Mouse (Mus musculus) MEL (cell line): ENCODE results near the gene Rragc. TPM values are rescaled to one million over a fixed set of nuclear protein-coding genes. Genes with fewer than 3 reads are reported as not detected.
A peak's percentile ranks its signal among the peaks of the same experiment; 100 is the strongest.

Experiments used
- DNase-seq: peaks from one replicate; pipeline ENCODE4 v3.0.0; 2011; ENCODE audit warnings: low read depth, low spot score
- H3K27ac ChIP-seq: 2 replicates; pipeline ENCODE4 v1.5.1; 2012; ENCODE audit warnings: low read depth, mild to moderate bottlenecking, control low read depth, low read length, moderate library complexity; ENCODE audit not compliant: control insufficient read depth
- H3K27me3 ChIP-seq, 2 experiments: fragments of 150-350 bp in 1 of 2; sonication (generic) in 1 of 2; 2 replicates each; pipeline ENCODE4 v1.6.1; 2012; ENCODE audit warnings: low read length in 2 of 2, mild to moderate bottlenecking in 2 of 2, improper control_type of control experiment in 1 of 2, moderate library complexity in 1 of 2; ENCODE audit not compliant: insufficient read depth in 2 of 2, control insufficient read depth in 1 of 2
- H3K36me3 ChIP-seq, 2 experiments: 2 replicates each; pipeline ENCODE4 v1.6.1; 2012 to 2014; ENCODE audit warnings: low read length in 2 of 2, improper control_type of control experiment in 1 of 2, inconsistent platforms in 1 of 2, mild to moderate bottlenecking in 1 of 2; ENCODE audit not compliant: insufficient read depth in 2 of 2, control insufficient read depth in 1 of 2
- H3K4me1 ChIP-seq, 2 experiments: fragments of 150-350 bp in 1 of 2; sonication (generic) in 1 of 2; 2 replicates each; pipeline ENCODE4 v1.6.1; 2012; ENCODE audit warnings: low read length in 2 of 2, improper control_type of control experiment in 1 of 2, mild to moderate bottlenecking in 1 of 2; ENCODE audit not compliant: insufficient read depth in 2 of 2, control insufficient read depth in 1 of 2
- H3K4me3 ChIP-seq, 2 experiments: fragments of 150-350 bp in 1 of 2; sonication (generic) in 1 of 2; 2 replicates each; pipeline ENCODE4 v1.5.1; 2012; ENCODE audit warnings: low read depth in 2 of 2, low read length in 2 of 2, mild to moderate bottlenecking in 2 of 2, moderate library complexity in 2 of 2, control low read depth in 1 of 2, improper control_type of control experiment in 1 of 2; ENCODE audit not compliant: control insufficient read depth in 1 of 2, insufficient read depth in 1 of 2
- H3K79me2 ChIP-seq: 2 replicates; pipeline ENCODE4 v1.6.1; 2012; ENCODE audit warnings: mild to moderate bottlenecking, low read length, moderate library complexity; ENCODE audit not compliant: control insufficient read depth, poor library complexity, insufficient read depth
- H3K9ac ChIP-seq: 2 replicates; pipeline ENCODE4 v1.6.1; 2012; ENCODE audit warnings: low read depth, mild to moderate bottlenecking, control low read depth, low read length, moderate library complexity; ENCODE audit not compliant: control insufficient read depth, poor library complexity, severe bottlenecking
- H3K9me3 ChIP-seq: fragments of 150-350 bp; sonication (generic); replicated peaks from 2 replicates; pipeline ENCODE4 v1.6.1; 2012; ENCODE audit warnings: mild to moderate bottlenecking, low read length, improper control_type of control experiment, moderate library complexity; ENCODE audit not compliant: insufficient read depth
- ETS1 ChIP-seq: IDR thresholded peaks from 2 replicates; pipeline ENCODE4 v1.6.1; 2012; ENCODE audit warnings: low read depth, mild to moderate bottlenecking, inconsistent platforms, low read length, improper control_type of control experiment, moderate library complexity
- GABPA ChIP-seq: IDR thresholded peaks from 2 replicates; pipeline ENCODE4 v1.6.1; 2012; ENCODE audit warnings: low read depth, mild to moderate bottlenecking, inconsistent platforms, low read length, improper control_type of control experiment, moderate library complexity
- MAFK ChIP-seq: IDR thresholded peaks from 2 replicates; pipeline ENCODE4 v1.6.1; 2011; ENCODE audit warnings: low read depth, mild to moderate bottlenecking, low read length, improper control_type of control experiment, borderline replicate concordance
- MAZ ChIP-seq: IDR thresholded peaks from 2 replicates; pipeline ENCODE4 v1.6.1; 2012; ENCODE audit warnings: low read depth, mild to moderate bottlenecking, inconsistent platforms, low read length, improper control_type of control experiment
- MXI1 ChIP-seq: IDR thresholded peaks from 2 replicates; pipeline ENCODE4 v1.6.1; 2011; ENCODE audit warnings: mild to moderate bottlenecking, low read depth, low read length, improper control_type of control experiment
- MYC ChIP-seq: IDR thresholded peaks from 2 replicates; pipeline ENCODE4 v1.6.1; 2011; ENCODE audit warnings: low read depth, mild to moderate bottlenecking, low read length, improper control_type of control experiment, moderate library complexity
- NELFE ChIP-seq: IDR thresholded peaks from 2 replicates; pipeline ENCODE4 v1.6.1; 2011; ENCODE audit warnings: low read depth, low read length, improper control_type of control experiment
- SIN3A ChIP-seq: IDR thresholded peaks from 2 replicates; pipeline ENCODE4 v1.6.1; 2012; ENCODE audit warnings: low read length, improper control_type of control experiment, inconsistent platforms
- TAL1 ChIP-seq: IDR thresholded peaks from 2 replicates; pipeline ENCODE4 v1.6.1; 2012; ENCODE audit warnings: mild to moderate bottlenecking, inconsistent platforms, low read length, moderate library complexity, mixed read lengths
- TCF12 ChIP-seq: IDR thresholded peaks from 2 replicates; pipeline ENCODE4 v1.6.1; 2014; ENCODE audit warnings: low read depth, mild to moderate bottlenecking, inconsistent platforms, low read length, improper control_type of control experiment, moderate library complexity
- ZC3H11A ChIP-seq: IDR thresholded peaks from 2 replicates; pipeline ENCODE4 v1.6.1; 2012; ENCODE audit warnings: low read depth, mild to moderate bottlenecking, inconsistent platforms, low read length, improper control_type of control experiment
- ZKSCAN1 ChIP-seq: IDR thresholded peaks from 2 replicates; pipeline ENCODE4 v1.6.1; 2012; ENCODE audit warnings: low read depth, mild to moderate bottlenecking, inconsistent platforms, low read length, improper control_type of control experiment, moderate library complexity
- ZMIZ1 ChIP-seq: IDR thresholded peaks from 2 replicates; pipeline ENCODE4 v1.6.1; 2012; ENCODE audit warnings: low read depth, mild to moderate bottlenecking, inconsistent platforms, low read length, improper control_type of control experiment, moderate library complexity
- polyA plus RNA-seq, 2 experiments: library from polyadenylated mRNA; stranded (reverse) in 1 of 2; unstranded in 1 of 2; fragments of >175 nt in 1 of 2; fragments of >200 nt in 1 of 2; gene quantifications; 2 replicates each; pipeline versions ENCODE4 v1.2.1 to v1.2.4; 2012; ENCODE audit warnings: low replicate concordance in 2 of 2, low read depth in 1 of 2; ENCODE audit not compliant: insufficient read length in 2 of 2, insufficient read depth in 1 of 2, missing spikeins in 1 of 2
- total RNA-seq: library from RNA; depleted of rRNA; stranded (reverse); fragments of 300-350 nt; gene quantifications from 2 replicates; pipeline ENCODE4 v1.2.3, GENCODE M21; 2012

Gene Rragc
- total and polyA plus RNA-seq, 3 experiments = 21.0 to 36.6 TPM; not detected in 1

DNA sequence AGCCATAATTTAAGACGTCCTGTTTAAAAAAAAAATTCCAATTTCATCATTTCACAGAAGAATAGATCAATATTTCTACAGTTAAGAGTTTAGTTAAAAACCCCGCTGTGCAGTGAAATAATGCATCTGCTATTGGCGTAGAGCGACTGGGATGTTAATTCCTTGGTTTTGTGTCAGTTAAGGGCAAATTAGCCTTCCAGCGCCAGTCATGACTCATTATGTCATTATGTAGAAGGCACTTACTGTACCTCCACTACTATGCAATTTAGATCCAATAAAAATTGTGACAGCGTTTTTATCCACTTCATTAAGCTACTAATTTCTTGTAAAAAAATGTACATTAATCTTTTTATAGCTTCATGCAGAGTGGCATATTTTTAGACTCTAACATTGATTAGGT is 31.7 kb downstream of the Rragc start:
- Histone ChIP-seq H3K9me3 (no peaks in the 10 kb centered on the region), H3K27ac (no peak overlapping the region), H3K4me3 (no peak overlapping the region), H3K9ac (no peak overlapping the region), H3K79me2 (no peaks in the 10 kb centered on the region), H3K27me3 (no peaks in the 10 kb centered on the region; a peak in 2 of 4 replicates), H3K36me3 (no peaks in the 10 kb centered on the region; a peak in 1 of 4 replicates), H3K4me1 (no peaks in the 10 kb centered on the region)
- DNase-seq = no peak
- TF ChIP-seq SIN3A (no peak), MAFK (no peak), TAL1 (no peak)

- Histone ChIP-seq H3K4me1 (no peaks in the 10 kb centered on the region), H3K27me3 (no peaks in the 10 kb centered on the region; a peak in 2 of 4 replicates), H3K79me2 (no peaks in the 10 kb centered on the region), H3K27ac (no peak overlapping the region), H3K4me3 (no peak overlapping the region), H3K9ac (no peak overlapping the region), H3K9me3 (no peaks in the 10 kb centered on the region), H3K36me3 (no peaks in the 10 kb centered on the region; a peak in 1 of 4 replicates)
- DNase-seq = no peak
- no peak for TF ChIP-seq MAZ
- no peak for TF ChIP-seq ZC3H11A
- no peak for TF ChIP-seq ETS1
- TF ChIP-seq MYC = no peak
- no peak for TF ChIP-seq NELFE
- TF ChIP-seq ZKSCAN1 = no peak
- no peak for TF ChIP-seq TCF12
- TF ChIP-seq GABPA = no peak
Observed at GRCm38 (mm10) chr4:123949649-123950048, 32.4 kb downstream of the Rragc start.

- no peak overlapping the region for H3K27ac ChIP-seq
- no peak for TF ChIP-seq ZMIZ1
- TF ChIP-seq MYC = 0 out of 2 replicates have a peak, but pooled peaks have one; percentile 38
- peak; percentile 53; the same call in 1 of the 2 replicates for TF ChIP-seq MXI1
- H3K9ac ChIP-seq = no peak overlapping the region
- peak; percentile 64 for DNase-seq
- H3K9me3 ChIP-seq = no peaks in the 10 kb centered on the region
- H3K27me3 ChIP-seq = no peaks in the 10 kb centered on the region; a peak in 1 of 4 replicates
- H3K79me2 ChIP-seq = no peaks in the 10 kb centered on the region
- H3K36me3 ChIP-seq = no peaks in the 10 kb centered on the region; a peak in 1 of 4 replicates
- H3K4me3 ChIP-seq = peak overlapping the region; percentile 50 to 58
- H3K4me1 ChIP-seq = no peaks in the 10 kb centered on the region
Observed at GRCm38 (mm10) chr4:123952059-123952458, 34.8 kb downstream of the Rragc start.
